Mouse (Mus musculus) hindbrain, postnatal 0 days (tissue): ENCODE results near the gene Pi4k2a. TPM values are rescaled to one million over a fixed set of nuclear protein-coding genes. Genes with fewer than 3 reads are reported as not detected.

ENCODE experiments used
- ATAC-seq: fragments of 200-750 bp; cut with Nextera tagmentation; 2 replicates; pipeline ENCODE4 v1.8.0; 2017; ENCODE audit warnings: mild to moderate bottlenecking, moderate TSS enrichment, moderate library complexity
- DNase-seq: peaks from one replicate; pipeline ENCODE4 v3.0.0-alpha.2; 2015; ENCODE audit warnings: low spot score
- H3K27ac ChIP-seq: fragments of 300-500 bp; sonication (generic); 2 replicates; pipeline ENCODE4 v1.5.1; 2014; ENCODE audit warnings: mild to moderate bottlenecking
- H3K27me3 ChIP-seq: fragments of 300-500 bp; sonication (generic); 2 replicates; pipeline ENCODE4 v1.6.1; 2014; ENCODE audit warnings: low read length, mixed read lengths; ENCODE audit not compliant: insufficient read depth
- H3K36me3 ChIP-seq: fragments of 300-500 bp; sonication (generic); 2 replicates; pipeline ENCODE4 v1.6.1; 2014; ENCODE audit warnings: low read length, mixed read lengths; ENCODE audit not compliant: insufficient read depth
- H3K4me1 ChIP-seq: fragments of 300-500 bp; sonication (generic); 2 replicates; pipeline ENCODE4 v1.6.1; 2014; ENCODE audit warnings: antibody characterized with exemption, low read length, mixed read lengths; ENCODE audit not compliant: insufficient read depth
- H3K4me2 ChIP-seq: fragments of 300-500 bp; sonication (generic); 2 replicates; pipeline ENCODE4 v1.6.1; 2014; ENCODE audit warnings: low read depth, mild to moderate bottlenecking, low read length, moderate library complexity, mixed read lengths
- H3K4me3 ChIP-seq: fragments of 300-500 bp; sonication (generic); 2 replicates; pipeline ENCODE4 v1.5.1; 2014; ENCODE audit warnings: low read length
- H3K9ac ChIP-seq: fragments of 300-500 bp; sonication (generic); replicated peaks from 2 replicates; pipeline ENCODE4 v1.6.1; 2014; ENCODE audit warnings: mild to moderate bottlenecking, low read length, moderate library complexity, mixed read lengths
- H3K9me3 ChIP-seq: fragments of 300-500 bp; sonication (generic); 2 replicates; pipeline ENCODE4 v1.6.1; 2016; ENCODE audit warnings: low read length, mixed read lengths
- CTCF ChIP-seq: IDR thresholded peaks from 2 replicates; pipeline ENCODE4 v1.5.1; 2016; ENCODE audit warnings: antibody characterized with exemption, control low read depth, low read depth
- WGBS: fragments of 180-500 bp; shearing (Covaris S2); extraction: QIAGEN DNeasy Blood & Tissue Kit; methylation state at CpG from one replicate; pipeline ENCODE4 v1.1.7; 2014; 5-methylcytosine and 5-hydroxymethylcytosine counted together
- polyA plus RNA-seq: library from polyadenylated mRNA; unstranded; fragments of >200 nt; fragmentation: Nextera tagmentation; extraction: Ambion mirVana; gene quantifications from 2 replicates; pipeline ENCODE4 v1.2.1, GENCODE M21; 2015
- total RNA-seq: library from RNA; depleted of rRNA; stranded (reverse); fragments of >200 nt; gene quantifications from 2 replicates; pipeline ENCODE4 v1.2.3, GENCODE M21; 2014

Pi4k2a gene
- total and polyA plus RNA-seq, 2 experiments from 2014 or later = 21.7 to 36.4 TPM

DNA sequence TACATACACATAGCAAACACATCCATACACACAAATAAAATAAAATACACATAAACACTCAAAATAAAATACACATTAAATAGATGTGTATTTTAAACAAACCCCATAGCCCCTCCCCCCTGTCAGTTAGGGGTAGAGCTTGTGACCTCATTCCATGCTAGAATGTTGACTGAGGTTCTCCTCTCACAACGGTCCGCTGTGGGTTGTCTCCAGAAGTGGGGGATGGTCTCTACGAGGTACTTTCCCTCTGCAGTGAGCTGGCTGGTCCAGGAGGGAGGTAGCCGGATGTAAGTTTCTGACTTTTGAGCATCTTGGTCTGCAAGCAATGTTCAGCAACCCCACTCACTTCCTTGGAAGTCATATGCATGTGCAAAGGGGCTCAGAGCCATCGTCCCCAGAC lies 73.5 kb downstream of the Pi4k2a start, which contains the start of gene Zfyve27:
Gene Zfyve27, plus strand, starts transcription at position 188 of the 400 bp plus-strand sequence.
- no peak within 1 kb of the TSS for H3K4me3 ChIP-seq
- H3K36me3 ChIP-seq = no peaks in the 10 kb centered on the region
- no peak within 1 kb of the TSS for H3K4me2 ChIP-seq
- no peaks in the 10 kb centered on the region for H3K4me1 ChIP-seq
- WGBS = 65% methylated on average over 5 of the region's 5 CpGs
- ATAC-seq (no peak), DNase-seq (no peak)
- H3K9ac ChIP-seq = no peak within 1 kb of the TSS
- H3K9me3 ChIP-seq = no peaks in the 10 kb centered on the region
- TF ChIP-seq CTCF = no peak
- H3K27ac ChIP-seq = no peak within 1 kb of the TSS
- peaks cover 4% of the 10 kb centered on the region; the same call in 1 of the 2 replicates for H3K27me3 ChIP-seq

DNA sequence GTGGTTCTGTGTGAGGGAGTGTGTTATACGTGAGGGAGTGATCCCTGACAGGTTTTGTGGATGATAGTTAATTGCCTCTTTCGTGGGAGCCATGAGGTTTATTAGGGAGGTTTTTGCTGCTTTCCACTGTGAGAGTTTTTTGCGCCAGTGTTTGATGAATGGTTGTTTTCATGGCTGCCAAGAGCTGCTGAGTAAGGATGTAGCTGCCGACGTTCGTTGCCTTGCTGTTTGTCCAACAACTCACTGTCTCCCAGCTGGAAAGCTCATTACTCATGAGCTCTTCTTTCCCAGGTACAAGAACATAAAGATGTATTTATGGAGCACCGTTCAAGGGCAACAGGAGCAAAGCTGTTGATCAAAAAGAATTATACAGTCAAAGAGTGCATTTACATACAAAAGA lies 73.9 kb downstream of the Pi4k2a start:
- H3K36me3 ChIP-seq = no peaks in the 10 kb centered on the region
- H3K9ac ChIP-seq = no peak overlapping the region
- peak; percentile 35 for DNase-seq
- no peak for ATAC-seq
- no peak overlapping the region for H3K4me2 ChIP-seq
- peaks cover 4% of the 10 kb centered on the region; the same call in 1 of the 2 replicates for H3K27me3 ChIP-seq
- H3K4me1 ChIP-seq = no peaks in the 10 kb centered on the region; the same call in 1 of the 2 replicates
- no peak overlapping the region for H3K27ac ChIP-seq
- H3K4me3 ChIP-seq = no peak overlapping the region
- H3K9me3 ChIP-seq = no peaks in the 10 kb centered on the region
- 21% methylated on average over 7 of the region's 7 CpGs for WGBS
- no peak for TF ChIP-seq CTCF

DNA sequence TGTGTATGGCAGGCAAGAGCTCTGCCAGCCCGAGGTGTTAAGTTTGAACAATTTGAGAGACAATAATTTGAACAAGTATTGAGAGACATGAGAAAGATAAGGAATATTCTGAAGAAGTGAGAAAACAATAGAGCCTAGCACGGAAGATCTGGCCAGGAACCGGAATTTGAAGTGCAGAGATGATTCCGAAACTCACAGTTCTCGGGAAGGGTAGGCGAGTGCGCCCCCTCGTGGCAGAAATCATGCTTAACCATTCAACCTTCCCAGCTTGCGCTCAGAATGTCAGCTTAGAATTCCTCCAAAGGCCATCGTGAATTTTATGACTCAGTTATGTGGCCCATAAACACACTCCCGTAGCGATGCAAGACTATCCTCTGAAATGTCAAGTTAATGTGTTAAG lies 75.9 kb downstream of the Pi4k2a start:
- Histone ChIP-seq H3K4me2 (peak overlapping the region; percentile 41), H3K4me3 (no peak overlapping the region), H3K27ac (no peak overlapping the region), H3K9me3 (no peaks in the 10 kb centered on the region), H3K36me3 (no peaks in the 10 kb centered on the region), H3K27me3 (peaks cover 4% of the 10 kb centered on the region; the same call in 1 of the 2 replicates), H3K4me1 (peaks cover 4% of the 10 kb centered on the region), H3K9ac (no peak overlapping the region)
- DNase-seq (peak; percentile 83), ATAC-seq (no peak)
- TF ChIP-seq CTCF = peak; percentile 87
- WGBS = 1% methylated on average over 12 of the region's 12 CpGs

DNA sequence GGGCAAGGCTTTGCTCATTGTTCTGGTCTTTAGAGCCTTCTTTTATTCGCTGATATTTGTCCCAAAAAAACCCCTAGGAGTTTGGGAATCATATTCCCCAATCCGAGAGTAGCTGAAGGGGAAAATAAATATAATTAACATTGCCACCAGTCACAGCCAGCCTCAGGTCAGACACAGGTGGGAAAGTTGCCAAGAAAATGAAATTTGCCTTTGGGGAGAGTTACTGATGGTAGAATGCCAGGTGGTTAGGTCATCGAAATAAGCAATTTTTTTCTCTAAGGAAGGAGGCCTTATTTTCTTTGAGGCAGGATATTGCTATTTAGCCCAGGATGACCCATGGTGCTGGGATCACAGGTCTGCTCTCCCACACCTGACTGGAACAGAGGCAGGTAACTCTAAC lies 76.5 kb downstream of the Pi4k2a start:
- DNase-seq (peak; percentile 25), ATAC-seq (no peak)
- H3K36me3 ChIP-seq = no peaks in the 10 kb centered on the region
- no peaks in the 10 kb centered on the region for H3K9me3 ChIP-seq
- peaks cover 10% of the 10 kb centered on the region for H3K4me1 ChIP-seq
- peaks cover 4% of the 10 kb centered on the region; the same call in 1 of the 2 replicates for H3K27me3 ChIP-seq
- H3K9ac ChIP-seq = no peak overlapping the region
- TF ChIP-seq CTCF = no peak
- no peak overlapping the region for H3K27ac ChIP-seq
- H3K4me3 ChIP-seq = no peak overlapping the region
- no peak overlapping the region for H3K4me2 ChIP-seq
- WGBS = 43% methylated on average over 3 of the region's 3 CpGs

DNA sequence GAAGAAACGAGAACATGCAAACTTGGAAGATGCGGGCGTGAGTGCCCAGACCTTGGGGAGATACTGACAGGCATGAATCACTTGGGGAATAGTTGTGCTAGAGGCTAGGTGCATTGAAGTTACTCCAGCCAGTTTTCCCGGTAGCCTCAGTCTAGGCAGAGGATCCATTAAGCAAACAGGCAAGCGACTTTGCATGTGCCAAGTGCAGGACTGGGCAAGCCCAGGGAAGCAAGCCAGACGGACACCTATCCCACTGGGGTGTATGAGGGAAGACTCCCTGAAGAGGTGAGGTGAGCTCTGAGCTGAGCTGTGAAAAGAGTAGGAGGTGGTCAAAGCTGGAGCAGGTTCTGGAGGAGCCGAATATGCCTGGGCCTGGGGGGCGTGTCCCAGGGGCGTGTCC lies 77.2 kb downstream of the Pi4k2a start:
- no peak for ATAC-seq
- 69% methylated on average over 9 of the region's 9 CpGs for WGBS

DNA sequence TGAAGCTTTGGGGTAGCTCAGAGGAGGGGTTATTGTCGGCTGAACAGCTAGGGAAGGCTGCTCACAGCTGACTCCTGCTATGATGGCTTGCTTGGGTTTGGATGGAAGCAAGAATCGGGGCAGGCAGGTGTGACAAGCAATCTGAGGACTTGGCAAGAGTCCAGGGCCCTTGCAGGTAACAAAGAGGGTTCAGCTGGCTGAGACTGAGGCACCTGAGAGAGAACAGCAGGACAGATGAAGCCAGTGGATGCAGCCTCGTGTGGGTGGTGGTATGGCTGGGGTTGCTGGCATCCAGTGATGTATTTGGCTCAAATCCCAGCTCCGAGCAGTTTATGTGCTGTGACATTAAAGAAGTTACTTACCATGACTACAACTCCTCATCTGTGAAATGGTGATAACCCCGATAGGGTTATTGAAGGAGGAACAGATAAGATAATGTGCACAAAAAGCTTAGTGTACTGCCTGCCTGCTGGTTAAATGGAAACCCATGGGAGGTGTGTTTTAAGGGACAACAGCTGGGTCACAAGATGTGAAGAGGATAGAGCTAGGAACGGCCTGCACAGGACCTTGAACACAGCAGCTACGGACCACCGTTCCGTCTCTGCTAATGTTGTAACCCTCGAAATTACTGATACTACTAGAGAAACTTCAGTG lies 79.2 kb downstream of the Pi4k2a start:
- Histone ChIP-seq H3K4me2 (peak overlapping the region; percentile 87), H3K27ac (no peak overlapping the region; the same call in 1 of the 2 replicates), H3K27me3 (peaks cover 4% of the 10 kb centered on the region; the same call in 1 of the 2 replicates), H3K9me3 (no peaks in the 10 kb centered on the region), H3K4me1 (peaks cover 10% of the 10 kb centered on the region), H3K36me3 (no peaks in the 10 kb centered on the region), H3K9ac (0 out of 2 replicates have a peak overlapping the region, but pooled peaks have one; percentile 94), H3K4me3 (no peak overlapping the region)
- 58% methylated on average over 10 of the region's 10 CpGs for WGBS
- DNase-seq (peak; percentile 9), ATAC-seq (no peak)
- no peak for TF ChIP-seq CTCF

More for the DNA sequence above, 77.2 kb downstream of the Pi4k2a start:
- H3K4me2 ChIP-seq = no peak overlapping the region
- TF ChIP-seq CTCF = no peak
- no peaks in the 10 kb centered on the region for H3K36me3 ChIP-seq
- peaks cover 10% of the 10 kb centered on the region for H3K4me1 ChIP-seq
- no peak overlapping the region for H3K27ac ChIP-seq
- no peak overlapping the region for H3K9ac ChIP-seq
- no peak for DNase-seq
- no peak overlapping the region for H3K4me3 ChIP-seq
- H3K27me3 ChIP-seq = peaks cover 4% of the 10 kb centered on the region; the same call in 1 of the 2 replicates
- H3K9me3 ChIP-seq = no peaks in the 10 kb centered on the region
